Mouse (Mus musculus) left cerebral cortex, adult 9 months (tissue): ENCODE measurements around the gene Ppia.
"Not testable (repeated sequence)": the region's sequence is repeated elsewhere in the genome, so short reads cannot be mapped to it uniquely, and the experiment has no call there.

ENCODE experiments used
- DNase-seq, 2 experiments: peaks; one replicate each; pipeline ENCODE4 v3.0.0; 2022; ENCODE audit warnings: low spot score in 2 of 2

Gene Ppia

GRCm38 (mm10) chr11:6404699-6405566 lies 10.3 kb upstream of the Ppia start:
- DNase-seq: no peak

GRCm38 (mm10) chr11:6405591-6406081 lies 9.6 kb upstream of the Ppia start:
- no peak for DNase-seq

- peak in 1 of 2 experiments; percentile 70 for DNase-seq
Observed at GRCm38 (mm10) chr11:6406251-6407161, 8.7 kb upstream of the Ppia start.

GRCm38 (mm10) chr11:6407162-6407621 lies 8.1 kb upstream of the Ppia start:
- DNase-seq: no peak

- DNase-seq: peak in 1 of 2 experiments; percentile 13
Observed at GRCm38 (mm10) chr11:6410050-6410602, 5.1 kb upstream of the Ppia start.

- not testable (repeated sequence) for DNase-seq
Observed at GRCm38 (mm10) chr11:6410755-6411154, 4.5 kb upstream of the Ppia start.

- DNase-seq: peak in 1 of 2 experiments; percentile 88
Observed at GRCm38 (mm10) chr11:6411684-6412083, 3.6 kb upstream of the Ppia start.

GRCm38 (mm10) chr11:6413264-6413663 lies 2.0 kb upstream of the Ppia start:
- DNase-seq: no peak

GRCm38 (mm10) chr11:6415551-6416404 lies 535 bp downstream of the Ppia start:
- DNase-seq: peak; percentile 94 to 99

GRCm38 (mm10) chr11:6416405-6417034 lies 1.3 kb downstream of the Ppia start:
- peak in 1 of 2 experiments; percentile 84 for DNase-seq

GRCm38 (mm10) chr11:6417069-6417468 lies 1.8 kb downstream of the Ppia start:
- DNase-seq: no peak

- no peak for DNase-seq
Observed at GRCm38 (mm10) chr11:6417490-6417889, 2.2 kb downstream of the Ppia start.

GRCm38 (mm10) chr11:6418751-6419150 lies 3.5 kb downstream of the Ppia start:
- DNase-seq: no peak

GRCm38 (mm10) chr11:6419156-6419555 lies 3.9 kb downstream of the Ppia start:
- not testable (repeated sequence) for DNase-seq

- no peak for DNase-seq
Observed at GRCm38 (mm10) chr11:6420283-6420703, 5.0 kb downstream of the Ppia start.

GRCm38 (mm10) chr11:6420722-6421350 lies 5.6 kb downstream of the Ppia start:
- DNase-seq: no peak

GRCm38 (mm10) chr11:6430186-6430585 lies 14.9 kb downstream of the Ppia start:
- DNase-seq: no peak

GRCm38 (mm10) chr11:6436442-6436841 lies 21.2 kb downstream of the Ppia start:
- DNase-seq: no peak

GRCm38 (mm10) chr11:6437667-6438066 lies 22.4 kb downstream of the Ppia start:
- no peak for DNase-seq

GRCm38 (mm10) chr11:6440171-6440570 lies 24.9 kb downstream of the Ppia start:
- DNase-seq: no peak
